Mouse (Mus musculus): ENCODE measurements around the gene Ptprg. TPM values are rescaled to one million over a fixed set of nuclear protein-coding genes. Genes with fewer than 3 reads are reported as not detected.

Gene Ptprg
- polyA plus RNA-seq, 1 experiment from 2014 or later = 55.8 TPM

DNA sequence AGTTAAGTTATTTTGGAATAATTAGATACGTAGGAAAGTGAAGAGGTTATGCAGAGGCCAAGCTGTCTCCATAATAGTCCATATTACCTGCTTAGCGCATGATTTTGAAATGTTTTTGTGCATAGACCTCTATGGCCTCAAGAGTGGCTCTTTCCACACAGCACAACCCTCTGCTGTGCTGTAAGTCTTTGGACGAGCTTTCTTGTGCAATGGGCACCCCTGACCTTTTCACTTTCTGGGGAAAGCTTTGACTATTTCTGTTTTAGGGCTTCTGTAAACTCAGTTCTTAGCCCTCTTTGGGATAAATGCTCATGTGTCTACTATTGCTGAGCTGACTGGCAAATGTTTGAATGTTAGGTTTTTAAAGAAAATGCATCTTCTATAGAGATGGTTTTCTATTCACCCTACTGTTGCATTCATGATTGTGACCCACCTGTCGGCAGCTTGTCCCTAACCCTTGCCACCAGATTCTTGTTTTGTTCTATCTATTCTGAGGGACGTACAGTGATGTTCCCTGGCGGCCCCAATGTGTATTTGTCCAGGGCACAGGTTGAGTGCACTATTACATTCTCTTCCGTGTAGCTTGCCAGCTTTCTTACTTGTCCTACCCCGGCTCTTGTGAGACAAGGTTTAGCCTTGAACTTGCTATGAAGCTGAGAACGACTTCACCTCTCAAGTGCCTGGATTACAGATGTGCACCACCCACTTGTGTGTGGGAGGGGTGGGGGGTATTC is 148.4 kb downstream of the Ptprg start:
- H3K4me3 ChIP-seq = no peak overlapping the region
- no peak for ATAC-seq (ENCODE audit: low FRiP score)
- H3K9me3 ChIP-seq (replicated peaks) = no peaks in the 10 kb centered on the region
- H3K4me2 ChIP-seq (replicated peaks) = no peak overlapping the region
- 83% methylated on average over 9 of the region's 9 CpGs for WGBS
- H3K27me3 ChIP-seq = no peaks in the 10 kb centered on the region
- no peaks in the 10 kb centered on the region for H3K36me3 ChIP-seq
- H3K4me1 ChIP-seq = peaks cover 16% of the 10 kb centered on the region; the same call in 1 of the 2 replicates
- no peak overlapping the region for H3K9ac ChIP-seq
- no peak overlapping the region for H3K27ac ChIP-seq

DNA sequence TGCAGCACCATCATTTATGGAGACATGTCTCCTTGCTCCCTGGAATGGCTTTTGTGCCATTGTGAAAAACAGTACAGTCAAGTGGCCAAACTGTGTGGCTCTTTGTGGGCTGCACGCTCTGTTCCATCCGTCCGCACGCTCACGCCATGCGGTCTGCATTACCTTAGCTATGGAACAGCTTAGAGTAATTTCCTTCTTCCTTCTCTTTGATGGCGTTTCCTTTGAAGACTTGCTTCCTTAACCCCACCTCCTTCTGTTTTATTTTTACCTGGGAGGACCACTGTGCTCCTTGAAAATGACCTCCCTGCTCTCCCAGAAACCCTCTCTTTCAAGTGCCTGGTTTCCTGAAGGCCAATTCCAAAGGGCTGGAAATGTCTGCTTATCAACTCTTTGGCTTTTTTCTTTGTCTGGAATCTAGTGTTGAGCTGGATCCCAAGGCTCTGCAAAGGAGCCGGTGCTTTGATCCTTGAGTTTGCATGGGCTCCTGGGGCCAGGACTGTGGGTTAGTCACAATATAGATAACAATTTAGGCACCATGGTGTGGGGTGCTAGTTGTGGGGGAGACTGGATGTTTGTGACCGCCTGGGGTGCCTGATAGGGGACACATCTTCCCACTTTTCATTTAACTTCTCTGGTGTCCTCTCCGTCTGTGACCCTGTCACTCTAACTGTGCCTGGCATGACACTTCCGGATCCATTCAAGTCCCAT is 149.6 kb downstream of the Ptprg start:
- Histone ChIP-seq H3K4me2 (replicated peaks) (no peak overlapping the region), H3K36me3 (no peaks in the 10 kb centered on the region), H3K27me3 (no peaks in the 10 kb centered on the region), H3K4me3 (no peak overlapping the region), H3K9me3 (replicated peaks) (no peaks in the 10 kb centered on the region), H3K27ac (no peak overlapping the region), H3K9ac (no peak overlapping the region), H3K4me1 (peaks cover 16% of the 10 kb centered on the region; the same call in 1 of the 2 replicates)
- ATAC-seq (ENCODE audit: low FRiP score) = no peak
- WGBS = 63% methylated on average over 11 of the region's 11 CpGs

DNA sequence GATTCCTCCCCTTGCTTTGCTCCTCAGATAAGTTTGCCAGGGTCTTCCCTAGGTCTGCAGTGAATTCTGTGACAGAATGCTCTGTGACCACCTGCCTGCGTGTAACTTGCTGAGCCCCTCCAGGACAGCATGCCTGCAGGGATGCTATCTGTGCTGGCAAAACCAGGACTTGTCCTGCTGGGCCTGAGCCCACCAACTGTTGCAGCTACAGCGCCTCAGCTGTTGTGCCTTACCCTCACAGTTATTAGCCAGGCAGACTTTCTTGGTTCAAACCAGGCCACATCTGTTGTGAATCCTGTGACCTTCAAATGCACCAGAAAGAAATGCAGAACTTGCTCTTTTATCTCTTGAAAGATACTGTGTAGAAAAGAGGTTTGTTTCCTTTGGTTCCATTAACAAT is 151.5 kb downstream of the Ptprg start:
- 14% methylated on average over 2 of the region's 2 CpGs for WGBS

DNA sequence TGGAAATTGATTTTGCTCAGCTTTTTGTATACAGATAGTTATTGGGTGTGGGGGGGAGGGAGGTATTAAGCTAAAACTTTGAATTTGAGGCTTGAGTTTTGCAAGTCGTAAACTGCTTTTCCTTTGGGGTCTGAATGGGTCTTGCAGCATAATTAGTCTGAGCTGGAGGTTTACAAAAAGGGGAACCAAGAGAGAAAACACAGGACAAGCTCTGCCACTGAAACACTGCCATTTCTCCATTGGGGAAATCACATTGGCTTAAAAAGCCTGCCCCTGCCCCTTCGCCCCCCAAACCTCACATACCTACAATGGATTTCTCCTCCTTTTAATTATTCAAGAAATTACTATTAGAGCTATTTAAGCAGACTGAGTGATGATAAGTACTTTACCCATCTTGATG is 156.0 kb downstream of the Ptprg start:
- H3K4me1 ChIP-seq = peaks cover 12% of the 10 kb centered on the region; the same call in 1 of the 2 replicates
- H3K27ac ChIP-seq = no peak overlapping the region
- ATAC-seq (ENCODE audit: low FRiP score) = no peak
- no peak overlapping the region for H3K9ac ChIP-seq
- no peak overlapping the region for H3K4me3 ChIP-seq
- WGBS = 81% methylated on average over 2 of the region's 2 CpGs
- no peaks in the 10 kb centered on the region for H3K36me3 ChIP-seq
- no peaks in the 10 kb centered on the region for H3K9me3 ChIP-seq (replicated peaks)
- no peak overlapping the region for H3K4me2 ChIP-seq (replicated peaks)
- no peaks in the 10 kb centered on the region for H3K27me3 ChIP-seq

More for the DNA sequence above, 151.5 kb downstream of the Ptprg start:
- no peak overlapping the region for H3K4me2 ChIP-seq (replicated peaks)
- no peaks in the 10 kb centered on the region for H3K27me3 ChIP-seq
- H3K9ac ChIP-seq = no peak overlapping the region
- no peak for ATAC-seq (ENCODE audit: low FRiP score)
- no peaks in the 10 kb centered on the region for H3K36me3 ChIP-seq
- H3K9me3 ChIP-seq (replicated peaks) = no peaks in the 10 kb centered on the region
- peaks cover 16% of the 10 kb centered on the region; the same call in 1 of the 2 replicates for H3K4me1 ChIP-seq
- no peak overlapping the region for H3K4me3 ChIP-seq
- H3K27ac ChIP-seq = no peak overlapping the region

DNA sequence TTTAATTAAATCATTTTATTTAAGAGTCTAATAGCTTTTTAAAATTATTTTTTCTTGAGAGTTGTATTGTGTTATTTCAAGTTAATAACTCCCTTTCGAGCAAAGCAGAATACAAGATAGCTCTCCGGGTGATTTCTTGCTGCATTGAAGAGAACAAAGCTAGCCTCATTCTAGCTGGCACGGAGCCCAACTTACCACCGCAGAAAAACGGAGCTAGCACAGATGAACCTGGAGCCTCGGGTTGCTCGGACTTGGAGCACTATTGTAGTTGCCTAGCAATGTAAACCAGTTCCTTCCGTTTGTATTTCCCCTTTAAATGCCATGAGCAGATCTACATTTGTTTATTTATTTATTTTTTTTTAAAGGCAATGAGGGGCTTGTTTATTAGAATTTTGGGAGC is 156.5 kb downstream of the Ptprg start:
- H3K4me3 ChIP-seq = no peak overlapping the region
- H3K9ac ChIP-seq = no peak overlapping the region
- ATAC-seq (ENCODE audit: low FRiP score) = no peak
- no peaks in the 10 kb centered on the region for H3K9me3 ChIP-seq (replicated peaks)
- H3K36me3 ChIP-seq = no peaks in the 10 kb centered on the region
- H3K27me3 ChIP-seq = no peaks in the 10 kb centered on the region
- 51% methylated on average over 8 of the region's 8 CpGs for WGBS
- H3K4me1 ChIP-seq = peaks cover 10% of the 10 kb centered on the region; the same call in 1 of the 2 replicates
- H3K4me2 ChIP-seq (replicated peaks) = no peak overlapping the region
- H3K27ac ChIP-seq = no peak overlapping the region

DNA sequence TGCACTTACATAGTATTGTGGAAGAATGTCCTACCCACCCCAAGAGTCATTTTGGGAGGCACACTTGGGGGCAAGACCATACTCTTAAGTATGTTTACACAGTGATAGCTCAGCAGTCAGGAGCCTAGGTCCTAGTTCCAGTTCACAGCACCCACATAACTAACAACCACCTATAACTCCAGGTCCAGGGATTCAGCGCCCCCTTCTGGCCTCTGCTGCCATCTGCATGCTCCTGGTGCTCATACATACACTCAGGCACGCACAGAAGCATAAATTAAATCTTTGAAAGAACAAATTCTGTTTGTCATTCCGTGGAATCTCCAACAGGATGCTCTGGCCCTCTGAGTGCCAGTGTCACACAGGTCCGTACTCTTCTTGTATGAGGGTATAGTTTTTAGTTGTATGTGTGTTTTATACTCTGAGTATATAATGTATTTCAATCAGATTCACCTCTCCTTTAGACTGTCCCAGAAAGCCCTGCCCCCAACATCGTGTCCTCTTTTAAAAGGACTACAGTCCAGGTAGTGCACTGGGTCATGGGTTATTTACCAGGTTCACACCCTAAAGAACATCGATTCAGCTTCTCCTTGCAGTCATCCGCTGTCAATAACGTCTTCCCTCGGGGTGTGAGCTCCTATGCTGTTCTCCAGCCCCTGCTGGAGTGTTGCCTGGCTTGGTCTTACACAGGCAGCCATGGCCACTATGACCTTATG is 157.2 kb downstream of the Ptprg start:
- 91% methylated on average over 9 of the region's 9 CpGs for WGBS
- Histone ChIP-seq H3K27me3 (no peaks in the 10 kb centered on the region), H3K4me2 (replicated peaks) (no peak overlapping the region), H3K9ac (no peak overlapping the region), H3K36me3 (no peaks in the 10 kb centered on the region), H3K4me1 (peaks cover 3% of the 10 kb centered on the region; the same call in 1 of the 2 replicates), H3K4me3 (no peak overlapping the region), H3K9me3 (replicated peaks) (no peaks in the 10 kb centered on the region), H3K27ac (no peak overlapping the region)
- ATAC-seq (ENCODE audit: low FRiP score) = no peak

DNA sequence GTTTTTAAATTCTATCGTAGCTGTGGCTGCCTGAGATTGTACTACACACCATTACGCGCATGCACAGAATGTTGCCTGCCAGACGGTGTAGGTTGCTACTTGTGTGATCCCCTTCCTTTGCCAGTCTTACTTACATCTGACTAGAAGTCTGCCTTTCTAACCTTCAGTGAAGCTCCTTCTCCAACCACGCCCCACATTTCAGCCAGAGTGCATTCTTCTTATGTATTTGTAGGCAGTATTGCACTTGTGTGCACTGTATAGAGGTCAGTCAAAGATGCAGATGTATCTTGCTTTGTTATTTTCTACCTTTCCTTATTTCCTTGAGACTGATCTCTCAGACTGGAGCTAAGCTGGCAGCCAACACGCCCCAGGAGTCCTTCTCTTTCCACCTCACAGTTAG is 158.8 kb downstream of the Ptprg start:
- Histone ChIP-seq H3K9ac (no peak overlapping the region), H3K36me3 (no peaks in the 10 kb centered on the region), H3K9me3 (replicated peaks) (no peaks in the 10 kb centered on the region), H3K4me1 (peaks cover 3% of the 10 kb centered on the region; the same call in 1 of the 2 replicates), H3K4me3 (no peak overlapping the region), H3K27ac (no peak overlapping the region), H3K27me3 (no peaks in the 10 kb centered on the region), H3K4me2 (replicated peaks) (no peak overlapping the region)
- 93% methylated on average over 6 of the region's 6 CpGs for WGBS
- ATAC-seq (ENCODE audit: low FRiP score) = no peak

DNA sequence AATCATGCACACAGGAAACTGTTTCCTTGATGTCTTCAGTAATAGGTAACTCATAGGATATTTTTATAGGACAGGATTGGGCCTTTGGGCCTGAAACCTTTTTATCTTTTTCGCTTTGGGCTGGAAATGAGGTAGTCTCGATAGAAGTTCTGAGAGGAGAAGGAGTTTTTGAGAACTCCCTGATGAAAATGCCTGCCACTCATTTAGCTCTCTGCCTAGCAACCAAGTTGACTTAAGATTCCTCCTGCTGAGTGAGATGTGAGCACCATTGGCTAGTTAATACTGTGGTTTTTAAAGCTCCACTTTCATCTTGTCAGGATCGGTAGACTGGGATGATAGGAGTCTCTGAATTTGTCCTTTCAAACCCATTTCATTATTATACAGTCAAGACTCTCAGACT is 162.9 kb downstream of the Ptprg start:
- 31% methylated on average over 3 of the region's 3 CpGs for whole genome bisulfite sequencing
- Histone ChIP-seq H3K9me3 (replicated peaks) (no peaks in the 10 kb centered on the region), H3K4me3 (no peak overlapping the region), H3K36me3 (no peaks in the 10 kb centered on the region), H3K27ac (no peak overlapping the region), H3K4me2 (replicated peaks) (no peak overlapping the region), H3K27me3 (no peaks in the 10 kb centered on the region), H3K9ac (no peak overlapping the region), H3K4me1 (peaks cover 8% of the 10 kb centered on the region; the same call in 1 of the 2 replicates)
- ATAC-seq (ENCODE audit: low FRiP score) = no peak

DNA sequence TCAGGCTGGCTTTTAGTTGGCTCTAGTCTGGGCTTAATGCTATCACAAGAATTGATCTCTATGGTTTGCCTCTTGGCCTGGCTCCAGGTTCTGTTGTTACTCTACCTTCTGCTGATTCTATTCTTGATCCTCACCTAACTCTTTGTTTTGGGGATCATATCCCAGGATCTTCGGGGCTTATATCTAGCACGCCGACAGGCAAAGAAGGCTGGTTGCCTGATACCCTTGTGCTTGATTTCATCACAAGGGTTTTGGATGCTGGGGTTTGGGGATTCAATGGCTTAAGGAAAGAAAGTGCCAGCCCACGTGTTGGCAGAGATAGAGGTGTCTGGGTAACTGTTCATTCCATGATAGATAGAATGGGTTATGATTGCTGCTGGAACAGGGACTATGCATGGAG is 164.9 kb downstream of the Ptprg start:
- Histone ChIP-seq H3K27ac (no peak overlapping the region), H3K4me2 (replicated peaks) (no peak overlapping the region), H3K36me3 (no peaks in the 10 kb centered on the region), H3K9me3 (replicated peaks) (no peaks in the 10 kb centered on the region), H3K4me3 (no peak overlapping the region), H3K4me1 (peaks cover 10% of the 10 kb centered on the region; the same call in 1 of the 2 replicates), H3K27me3 (no peaks in the 10 kb centered on the region), H3K9ac (no peak overlapping the region)
- no peak for ATAC-seq (ENCODE audit: low FRiP score)
- WGBS = 89% methylated on average over 4 of the region's 4 CpGs

DNA sequence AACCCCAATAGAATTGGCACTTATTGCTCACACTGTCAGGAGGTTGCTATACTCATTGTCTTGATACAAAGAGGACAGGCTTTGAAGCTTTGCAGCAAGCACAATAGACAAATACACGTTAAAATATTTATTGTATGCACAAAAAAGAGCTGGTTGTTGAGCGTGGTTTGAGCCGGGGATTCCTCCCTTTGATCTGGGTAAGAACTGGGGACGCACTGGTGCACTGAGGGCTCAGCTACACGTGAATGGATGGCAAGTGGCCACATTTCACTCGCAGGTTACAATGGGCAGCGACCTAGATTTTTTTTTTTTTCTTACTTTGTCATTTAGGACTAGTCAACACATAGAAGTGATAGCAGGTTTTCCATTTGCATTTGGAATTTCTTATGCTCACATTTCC is 165.9 kb downstream of the Ptprg start:
- Histone ChIP-seq H3K4me2 (replicated peaks) (no peak overlapping the region), H3K9me3 (replicated peaks) (no peaks in the 10 kb centered on the region), H3K27ac (no peak overlapping the region), H3K4me1 (peaks cover 10% of the 10 kb centered on the region; the same call in 1 of the 2 replicates), H3K9ac (no peak overlapping the region), H3K27me3 (no peaks in the 10 kb centered on the region), H3K36me3 (no peaks in the 10 kb centered on the region), H3K4me3 (no peak overlapping the region)
- no peak for ATAC-seq (ENCODE audit: low FRiP score)
- 46% methylated on average over 7 of the region's 7 CpGs for WGBS

DNA sequence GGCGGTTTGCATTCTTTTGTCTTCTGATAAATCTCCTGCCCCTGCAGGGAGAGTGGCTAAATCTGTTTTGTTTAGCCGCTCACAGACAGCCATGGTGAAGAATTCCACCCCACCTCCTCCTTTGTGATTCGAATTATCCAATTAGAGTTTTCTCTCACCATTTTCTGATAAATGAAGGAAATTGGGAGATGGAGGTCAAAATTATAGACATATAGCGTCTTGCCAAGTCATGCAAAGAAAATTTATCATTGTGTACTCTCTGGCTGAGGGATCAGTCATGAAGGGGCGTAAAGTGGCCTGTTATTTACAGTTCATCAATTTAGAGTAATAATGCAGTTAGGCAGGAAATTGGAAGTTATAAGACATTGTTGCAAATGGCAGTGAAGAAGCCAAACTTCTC is 168.8 kb downstream of the Ptprg start:
- H3K4me2 ChIP-seq (replicated peaks) = no peak overlapping the region
- H3K27ac ChIP-seq = no peak overlapping the region
- no peaks in the 10 kb centered on the region for H3K36me3 ChIP-seq
- WGBS = 44% methylated on average over 5 of the region's 5 CpGs
- H3K4me1 ChIP-seq = peaks cover 10% of the 10 kb centered on the region; the same call in 1 of the 2 replicates
- H3K9ac ChIP-seq = no peak overlapping the region
- no peaks in the 10 kb centered on the region for H3K9me3 ChIP-seq (replicated peaks)
- no peak overlapping the region for H3K4me3 ChIP-seq
- ATAC-seq (ENCODE audit: low FRiP score) = no peak
- H3K27me3 ChIP-seq = no peaks in the 10 kb centered on the region

DNA sequence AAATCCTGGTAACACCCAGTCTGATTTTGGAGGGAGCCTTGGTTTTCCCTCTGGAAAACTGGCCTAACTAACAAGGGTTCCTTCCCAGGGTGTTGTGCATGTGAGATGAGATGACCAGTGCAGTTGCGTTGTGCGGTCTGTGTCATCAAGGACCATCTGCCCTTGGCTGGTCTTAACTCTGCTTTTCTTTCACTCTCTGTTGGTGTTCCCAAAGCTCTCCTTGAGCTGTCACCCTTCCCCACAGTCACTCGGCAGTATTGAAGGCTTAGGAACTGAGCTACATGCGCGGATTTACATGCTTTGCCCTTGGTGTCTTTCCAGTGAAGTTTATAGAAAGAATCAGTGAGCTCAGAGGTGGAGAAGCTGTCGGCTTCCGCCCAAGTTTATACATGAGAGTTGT is 170.5 kb downstream of the Ptprg start:
- no peak overlapping the region for H3K9ac ChIP-seq
- WGBS = 92% methylated on average over 7 of the region's 7 CpGs
- H3K27ac ChIP-seq = no peak overlapping the region
- H3K27me3 ChIP-seq = no peaks in the 10 kb centered on the region
- no peaks in the 10 kb centered on the region for H3K9me3 ChIP-seq (replicated peaks)
- H3K4me1 ChIP-seq = peaks cover 9% of the 10 kb centered on the region; the same call in 1 of the 2 replicates
- no peak overlapping the region for H3K4me3 ChIP-seq
- no peak for ATAC-seq (ENCODE audit: low FRiP score)
- H3K36me3 ChIP-seq = no peaks in the 10 kb centered on the region
- H3K4me2 ChIP-seq (replicated peaks) = no peak overlapping the region
